Mouse (Mus musculus) gastrocnemius, postnatal 36 days (tissue): ENCODE measurements around the gene Fgfr2. TPM values are rescaled to one million over a fixed set of nuclear protein-coding genes. Genes with fewer than 3 reads are reported as not detected.
A peak's percentile ranks its signal among the peaks of the same experiment; 100 is the strongest.

Source experiments
- DNase-seq, 2 experiments: peaks; one replicate each; pipeline ENCODE4 v3.0.0; 2022
- intact Hi-C: fragments of 180-260 bp; cut with DNase I; formaldehyde crosslinking; loops from one replicate; pipeline ENCODE4 v1.15.1; 2025
- total RNA-seq, 2 experiments: library from RNA; stranded (reverse); gene quantifications; 2 replicates each; pipeline ENCODE4 v1.2.3; 2021

Gene Fgfr2
- total RNA-seq, 2 experiments from 2014 or later: 0.28 to 0.49 TPM

GRCm38 (mm10) chr7:130381387-130381951 lies 2741.7 kb downstream of the Fgfr2 start:
- DNase-seq: no peak
- intact Hi-C loops: no loop called here

DNA sequence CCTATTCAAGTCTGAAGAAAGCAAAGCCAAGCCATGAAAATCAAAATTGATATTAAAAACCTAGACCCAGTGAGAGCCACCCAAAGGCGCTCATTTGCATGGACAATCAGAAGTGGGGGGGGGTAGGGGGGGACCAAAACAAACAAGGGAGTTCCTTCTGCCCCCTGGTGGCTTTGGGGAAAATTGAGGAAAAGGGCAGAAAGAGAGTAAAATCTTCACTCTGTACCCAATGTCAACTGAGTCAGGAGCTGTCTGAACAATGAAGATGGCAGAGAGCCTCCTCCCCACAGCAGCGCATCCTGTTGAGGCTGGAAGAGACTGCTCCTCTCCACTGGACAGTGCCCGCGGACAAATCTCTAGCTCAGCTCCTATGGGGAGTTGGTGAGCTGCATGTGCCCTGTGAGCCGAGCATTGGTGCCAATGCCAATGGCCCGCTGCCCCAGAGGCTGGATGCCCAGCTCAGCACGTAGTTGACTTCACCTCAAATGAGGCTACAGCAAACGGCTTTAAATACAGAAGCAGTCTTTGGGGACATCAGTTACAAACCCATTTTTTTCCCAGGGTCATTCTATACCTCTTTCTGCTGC lies 2742.3 kb downstream of the Fgfr2 start:
- intact Hi-C loops: no loop called here
- peak in 1 of 2 experiments; percentile 39 for DNase-seq

GRCm38 (mm10) chr7:130380367-130380766 lies 2742.8 kb downstream of the Fgfr2 start:
- intact Hi-C loops: no loop called here
- no peak for DNase-seq

DNA sequence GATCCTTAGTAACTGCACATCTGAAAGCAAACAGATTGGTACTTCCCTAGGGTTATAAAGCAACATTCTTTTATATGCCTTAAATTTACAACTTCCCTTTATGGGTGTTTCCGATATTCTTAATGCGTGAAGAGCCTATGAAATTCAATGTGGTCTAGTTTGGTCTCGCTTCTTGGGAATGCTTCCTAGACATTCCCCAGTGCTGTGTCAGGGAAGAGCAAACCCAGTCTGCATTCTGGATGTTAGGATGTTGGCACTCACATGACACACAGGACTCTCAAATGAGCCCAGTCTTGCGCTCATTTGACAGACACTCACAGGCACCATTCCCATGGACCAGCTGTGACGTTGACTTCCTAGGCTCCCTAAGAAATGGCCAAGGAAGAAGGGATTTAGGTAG lies 2743.3 kb downstream of the Fgfr2 start:
- intact Hi-C loops: no loop called here

DNA sequence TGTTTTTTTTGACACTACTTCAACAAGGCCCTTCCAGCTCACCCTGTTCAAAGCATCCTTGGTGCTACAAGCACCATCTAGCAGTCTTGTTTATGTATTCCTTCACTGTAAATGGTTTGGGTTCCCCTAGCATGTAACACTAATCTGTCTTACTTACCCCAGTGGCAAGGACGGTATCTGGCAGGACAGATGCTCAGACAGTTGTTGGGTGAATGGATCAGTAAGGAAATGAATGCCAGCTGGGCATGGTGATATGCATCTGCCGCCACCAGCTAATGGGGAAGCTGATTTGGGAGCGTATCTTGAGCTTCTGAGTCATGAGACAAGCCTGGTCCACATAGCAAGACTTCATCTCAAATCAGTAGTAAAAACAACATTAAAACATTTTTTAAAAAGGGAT lies 2744.8 kb downstream of the Fgfr2 start:
- intact Hi-C loops: no loop called here
- no peak for DNase-seq

More for the DNA sequence above, 2743.3 kb downstream of the Fgfr2 start:
- no peak for DNase-seq

GRCm38 (mm10) chr7:130374311-130374710 lies 2748.8 kb downstream of the Fgfr2 start:
- intact Hi-C loops: no loop called here
- DNase-seq: no peak

GRCm38 (mm10) chr7:130368827-130369641 lies 2754.1 kb downstream of the Fgfr2 start:
- no peak for DNase-seq
- intact Hi-C loops: no loop called here

DNA sequence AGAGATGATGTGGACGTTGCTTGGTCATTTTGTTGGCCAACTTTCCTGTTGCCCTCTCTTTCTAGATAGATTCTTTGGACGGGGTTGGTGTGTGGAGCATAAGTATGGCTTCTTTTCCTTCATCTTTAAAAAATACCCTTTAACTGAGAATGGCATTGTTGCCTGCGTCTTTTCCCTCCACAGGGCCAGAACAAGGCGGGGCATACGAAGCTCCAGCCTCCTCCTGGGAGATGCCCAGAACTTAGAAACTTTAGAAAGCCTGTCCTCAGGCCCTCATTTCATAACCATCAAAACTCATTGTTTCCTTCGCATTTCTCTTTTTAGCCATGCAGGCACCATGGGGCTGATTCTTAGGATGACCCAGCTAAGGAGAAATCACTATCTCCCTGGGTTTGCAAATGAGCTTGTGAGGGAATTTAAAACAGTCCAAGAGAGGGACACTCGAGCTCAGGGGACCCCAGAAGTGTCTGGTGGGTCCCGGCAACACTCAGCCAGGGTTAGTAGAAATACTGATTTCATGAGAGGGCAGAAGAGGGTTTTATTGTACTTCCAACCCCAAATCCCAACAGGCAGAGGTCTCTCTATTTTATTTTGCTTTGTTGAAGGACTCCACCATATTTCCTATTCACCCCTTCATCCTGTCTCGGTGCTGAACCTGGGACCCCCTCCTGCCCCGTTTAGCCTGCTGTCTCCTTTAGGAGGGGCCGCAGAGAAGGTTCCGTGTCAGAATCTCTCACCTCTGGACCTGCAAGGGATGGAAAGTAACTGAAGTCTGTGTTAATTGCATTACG lies 2754.9 kb downstream of the Fgfr2 start:
- intact Hi-C loops: no loop called here
- DNase-seq: no peak

DNA sequence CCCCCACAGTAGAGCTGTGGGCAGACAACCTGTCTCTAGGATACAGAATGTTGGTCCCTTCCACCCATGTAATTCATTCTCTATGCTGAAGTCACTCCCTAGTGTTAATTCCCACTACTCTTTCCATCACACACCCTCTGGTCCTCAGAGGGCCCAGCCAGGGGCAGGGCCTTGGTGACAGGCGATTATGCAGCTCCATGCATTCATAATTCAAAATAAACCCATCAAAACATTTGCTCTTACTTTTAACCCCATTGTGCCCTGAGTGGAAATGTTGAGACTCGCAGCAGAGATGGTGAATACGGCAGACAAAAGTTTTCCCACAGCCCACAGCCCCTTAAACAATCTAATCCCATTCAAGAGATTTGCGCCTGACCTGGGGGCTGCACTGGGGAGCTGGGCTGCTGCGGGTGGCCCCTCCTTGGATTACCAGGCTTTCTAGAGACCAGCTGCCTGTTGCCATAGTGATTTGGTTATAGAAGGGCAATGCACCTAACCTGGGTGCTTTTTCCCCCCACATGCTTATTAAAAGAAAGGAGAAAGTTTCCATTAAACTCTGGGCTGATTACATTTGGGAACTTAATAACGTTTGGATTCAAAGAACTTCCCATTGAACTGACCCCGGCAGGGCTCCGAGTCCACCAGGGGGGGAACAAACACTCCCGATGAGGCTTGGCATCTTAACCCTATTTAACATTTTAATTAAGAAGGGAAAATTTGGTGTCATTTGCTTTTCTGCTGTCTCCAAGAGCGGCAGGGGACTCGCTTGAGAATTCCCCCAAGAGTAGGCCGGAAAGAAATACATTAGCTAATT lies 2755.7 kb downstream of the Fgfr2 start:
- intact Hi-C loops: no loop called here
- DNase-seq: no peak

GRCm38 (mm10) chr7:130365711-130366110 lies 2757.4 kb downstream of the Fgfr2 start:
- DNase-seq: no peak
- intact Hi-C loops: no loop called here

GRCm38 (mm10) chr7:130340412-130341152 lies 2782.6 kb downstream of the Fgfr2 start:
- DNase-seq: no peak
- intact Hi-C loops: no loop called here

- intact Hi-C loops: no loop called here
- no peak for DNase-seq
Measured at GRCm38 (mm10) chr7:130337601-130338000, 2785.5 kb downstream of the Fgfr2 start.

GRCm38 (mm10) chr7:130335440-130336051 lies 2787.6 kb downstream of the Fgfr2 start:
- intact Hi-C loops: no loop called here
- DNase-seq: no peak

DNA sequence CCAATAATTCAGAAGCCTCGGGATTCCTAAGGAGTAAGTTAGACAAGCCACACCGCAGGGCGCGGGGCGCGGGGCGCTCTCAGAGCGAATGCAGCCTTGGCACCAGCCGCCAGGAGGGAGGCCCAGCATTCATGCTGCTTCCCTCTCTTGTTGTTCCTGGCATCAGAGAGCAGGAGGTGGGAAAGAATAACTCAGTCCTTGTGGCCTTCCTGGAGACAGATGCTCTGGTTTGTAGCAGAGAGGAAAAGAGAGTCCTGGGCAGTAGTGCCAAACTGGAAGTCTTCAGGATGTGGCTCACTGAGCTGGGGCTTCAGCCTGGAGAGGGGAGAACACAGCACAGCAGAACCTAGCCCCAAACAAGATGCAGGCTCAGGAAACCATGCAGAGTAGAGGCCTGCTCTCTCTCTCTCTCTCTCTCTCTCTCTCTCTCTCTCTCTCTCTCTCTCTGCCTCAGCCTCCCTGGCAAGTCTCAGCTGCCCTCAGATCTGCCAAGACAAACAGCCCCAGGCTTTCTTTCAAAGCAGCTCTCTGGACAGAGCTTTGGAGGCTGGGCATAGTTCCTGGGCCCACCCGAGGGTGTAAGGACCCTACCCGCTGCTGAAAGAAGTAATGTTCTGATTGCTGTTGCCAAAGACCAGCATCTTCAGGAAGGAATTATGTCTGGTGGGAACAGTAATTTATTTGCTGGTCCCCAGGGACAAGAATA lies 2790.5 kb downstream of the Fgfr2 start:
- DNase-seq: peak in 1 of 2 experiments; percentile 1
- intact Hi-C loops: no loop called here

GRCm38 (mm10) chr7:130327603-130328365 lies 2795.4 kb downstream of the Fgfr2 start:
- DNase-seq: peak in 1 of 2 experiments; percentile 10
- intact Hi-C loops: no loop called here

GRCm38 (mm10) chr7:130325983-130326433 lies 2797.1 kb downstream of the Fgfr2 start:
- intact Hi-C loops: no loop called here
- peak in 1 of 2 experiments; percentile 11 for DNase-seq

DNA sequence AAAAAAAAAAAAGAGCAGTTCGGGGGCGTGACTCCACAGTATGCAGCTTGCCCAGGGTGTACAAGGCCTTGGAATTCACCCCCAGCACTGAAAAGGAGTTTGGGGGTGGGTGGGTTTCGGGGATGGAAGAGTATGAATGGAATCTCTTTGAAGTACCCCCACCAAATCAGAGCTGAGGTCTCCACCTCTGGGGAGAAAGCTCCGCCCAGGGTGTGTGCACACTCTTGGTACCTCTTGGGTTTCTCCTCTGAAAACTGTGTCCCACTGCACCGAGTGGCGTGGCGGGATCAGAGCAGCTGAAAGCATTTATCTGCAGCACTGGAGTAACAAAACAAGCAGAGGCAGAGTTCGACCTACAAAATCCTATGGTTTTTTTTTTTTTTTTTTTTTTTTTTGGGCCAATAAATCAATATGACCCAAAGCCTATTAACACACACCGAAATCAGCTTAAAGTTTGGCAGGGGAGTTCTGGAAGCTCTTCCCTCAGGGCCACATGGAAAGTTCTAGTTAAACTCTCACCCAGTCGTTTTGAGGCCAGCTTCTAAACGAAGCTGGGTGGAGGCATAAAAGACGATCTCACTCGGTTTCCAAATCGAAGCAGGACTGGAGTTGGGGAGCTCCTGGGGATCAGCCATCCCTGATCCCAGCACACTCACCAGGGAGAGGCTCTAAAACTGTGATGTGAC lies 2798.3 kb downstream of the Fgfr2 start:
- peak in 1 of 2 experiments; percentile 5 for DNase-seq
- intact Hi-C loops: no loop called here
